Mouse (Mus musculus) liver, postnatal 0 days (tissue): Measurements from ENCODE around the gene Krtap6-5. TPM values are rescaled to one million over a fixed set of nuclear protein-coding genes. Genes with fewer than 3 reads are reported as not detected.

Experiments
- ATAC-seq: fragments of 200-750 bp; cut with Nextera tagmentation; 2 replicates; pipeline ENCODE4 v1.8.0; 2017; ENCODE audit warnings: mild to moderate bottlenecking, moderate library complexity
- DNase-seq: peaks from one replicate; pipeline ENCODE4 v3.0.0-alpha.2; 2016
- H3K27ac ChIP-seq: fragments of 300-500 bp; sonication (generic); 2 replicates; pipeline ENCODE4 v1.5.1; 2014; ENCODE audit warnings: antibody characterized with exemption, moderate library complexity, mild to moderate bottlenecking, low read depth
- H3K27me3 ChIP-seq: fragments of 300-500 bp; sonication (generic); 2 replicates; pipeline ENCODE4 v1.6.1; 2014; ENCODE audit warnings: low read length, control low read depth, mixed read lengths; ENCODE audit not compliant: insufficient read depth
- H3K36me3 ChIP-seq: fragments of 300-500 bp; sonication (generic); replicated peaks from 2 replicates; pipeline ENCODE4 v1.6.1; 2014; ENCODE audit warnings: mild to moderate bottlenecking, control low read depth, low read length, moderate library complexity, mixed read lengths; ENCODE audit not compliant: insufficient read depth
- H3K4me1 ChIP-seq: fragments of 300-500 bp; sonication (generic); 2 replicates; pipeline ENCODE4 v1.6.1; 2014; ENCODE audit warnings: antibody characterized with exemption, mild to moderate bottlenecking, control low read depth; ENCODE audit not compliant: insufficient read depth
- H3K4me2 ChIP-seq: fragments of 300-500 bp; sonication (generic); 2 replicates; pipeline ENCODE4 v1.6.1; 2014; ENCODE audit warnings: low read depth, mild to moderate bottlenecking, low read length, moderate library complexity, mixed read lengths
- H3K4me3 ChIP-seq: fragments of 300-500 bp; sonication (generic); 2 replicates; pipeline ENCODE4 v1.5.1; 2014; ENCODE audit warnings: low read depth, low read length
- H3K9ac ChIP-seq: fragments of 300-500 bp; sonication (generic); replicated peaks from 2 replicates; pipeline ENCODE4 v1.6.1; 2014; ENCODE audit warnings: mild to moderate bottlenecking, moderate library complexity
- H3K9me3 ChIP-seq: fragments of 300-500 bp; sonication (generic); 2 replicates; pipeline ENCODE4 v1.6.1; 2016; ENCODE audit warnings: mild to moderate bottlenecking, control low read depth, low read length, mixed read lengths
- EP300 ChIP-seq: IDR thresholded peaks from 2 replicates; pipeline ENCODE4 v1.6.1; 2016; ENCODE audit warnings: antibody characterized with exemption, low read depth, mild to moderate bottlenecking
- WGBS: fragments of 180-500 bp; shearing (Covaris S2); extraction: QIAGEN DNeasy Blood & Tissue Kit; methylation state at CpG from one replicate; pipeline ENCODE4 v1.1.7; 2014; ENCODE audit not compliant: insufficient replicate concordance; 5-methylcytosine and 5-hydroxymethylcytosine counted together
- polyA plus RNA-seq: library from polyadenylated mRNA; unstranded; fragments of >200 nt; fragmentation: Nextera tagmentation; extraction: Ambion mirVana; gene quantifications from 2 replicates; pipeline ENCODE4 v1.2.1, GENCODE M21; 2015

The Krtap6-5 gene
- polyA plus RNA-seq, 1 experiment from 2014 or later, result not detected

GRCm38 (mm10) chr16:89010659-89011058 is 37.0 kb downstream of the Krtap6-5 start, which contains the start of gene Krtap22-2:
Gene Krtap22-2 (minus strand): TSS chr16:89010759.
- no peaks in the 10 kb centered on the region for H3K27me3 ChIP-seq
- no peaks in the 10 kb centered on the region; the same call in 1 of the 2 replicates for H3K9me3 ChIP-seq
- 74% methylated on average over 5 of the region's 5 CpGs for WGBS
- no peak within 1 kb of the TSS for H3K4me2 ChIP-seq
- TF ChIP-seq EP300, result no peak
- H3K4me3 ChIP-seq, result no peak within 1 kb of the TSS
- H3K4me1 ChIP-seq, result no peaks in the 10 kb centered on the region
- DNase-seq (no peak), ATAC-seq (no peak)
- no peak within 1 kb of the TSS for H3K27ac ChIP-seq
- no peak within 1 kb of the TSS for H3K9ac ChIP-seq
- no peaks in the 10 kb centered on the region for H3K36me3 ChIP-seq

Other genes with a start within 250 kb of the Krtap6-5 start
- gene Gm20741, start 235.7 kb downstream of the Krtap6-5 start, polyA plus RNA-seq, result not detected in 2 replicates
- gene Krtap15, start 227.7 kb downstream of the Krtap6-5 start, polyA plus RNA-seq, result not detected in 2 replicates
- not detected in 2 replicates for gene Krtap14, start 221.7 kb downstream of the Krtap6-5 start, polyA plus RNA-seq
- not detected in 2 replicates for gene Krtap19-1, start 178.5 kb downstream of the Krtap6-5 start, polyA plus RNA-seq
- gene Krtap19-2, start 173.6 kb downstream of the Krtap6-5 start, polyA plus RNA-seq, result not detected in 2 replicates
- not detected in 2 replicates for gene Krtap19-3, start 169.8 kb downstream of the Krtap6-5 start, polyA plus RNA-seq
- not detected in 2 replicates for gene Krtap19-4, start 162.8 kb downstream of the Krtap6-5 start, polyA plus RNA-seq
- gene Krtap19-5, start 151.4 kb downstream of the Krtap6-5 start, polyA plus RNA-seq, result not detected in 2 replicates
- not detected in 2 replicates for gene Krtap19-9b, start 115.6 kb downstream of the Krtap6-5 start, polyA plus RNA-seq
- not detected in 2 replicates for gene Krtap16-3, start 85.0 kb downstream of the Krtap6-5 start, polyA plus RNA-seq
- not detected in 2 replicates for gene Krtap22-2, start 37.1 kb downstream of the Krtap6-5 start, polyA plus RNA-seq
- gene Gm10229, start 32.6 kb downstream of the Krtap6-5 start, polyA plus RNA-seq, result not detected in 2 replicates
- not detected in 2 replicates for gene Krtap6-1, start 16.2 kb downstream of the Krtap6-5 start, polyA plus RNA-seq
- not detected in 2 replicates for gene Gm10228, start 6.4 kb downstream of the Krtap6-5 start, polyA plus RNA-seq
- gene 1110025L11Rik, start 16.1 kb upstream of the Krtap6-5 start, polyA plus RNA-seq, result not detected in 2 replicates
- gene Krtap6-3, start 36.1 kb upstream of the Krtap6-5 start, polyA plus RNA-seq, result not detected in 2 replicates
- gene Gm6358, start 93.0 kb upstream of the Krtap6-5 start, polyA plus RNA-seq, result not detected in 2 replicates
- gene Gm10061, start 103.2 kb upstream of the Krtap6-5 start, polyA plus RNA-seq, result not detected in 2 replicates
- gene Gm9789, start 110.1 kb upstream of the Krtap6-5 start, polyA plus RNA-seq, result not detected in 2 replicates
- not detected in 2 replicates for gene Gm7735, start 121.6 kb upstream of the Krtap6-5 start, polyA plus RNA-seq
- not detected in 2 replicates for gene 1110057P08Rik, start 126.9 kb upstream of the Krtap6-5 start, polyA plus RNA-seq
- gene Krtap20-2, start 158.0 kb upstream of the Krtap6-5 start, polyA plus RNA-seq, result not detected in 2 replicates